Mouse (Mus musculus) erythroblast, embryonic 14.5 days (primary cell): ENCODE measurements around the gene Adsl. TPM values are rescaled to one million over a fixed set of nuclear protein-coding genes. Genes with fewer than 3 reads are reported as not detected.
"Not testable (repeated sequence)": the region's sequence is repeated elsewhere in the genome, so short reads cannot be mapped to it uniquely, and the experiment has no call there.

ENCODE experiments used
- H3K27me3 ChIP-seq: 2 replicates; pipeline ENCODE4 v1.6.1; 2012; ENCODE audit warnings: inconsistent platforms; ENCODE audit not compliant: control insufficient read depth
- H3K36me3 ChIP-seq: 2 replicates; pipeline ENCODE4 v1.6.1; 2012; ENCODE audit warnings: mild to moderate bottlenecking, inconsistent platforms; ENCODE audit not compliant: control insufficient read depth
- H3K4me1 ChIP-seq: 2 replicates; pipeline ENCODE4 v1.6.1; 2012; ENCODE audit warnings: inconsistent platforms; ENCODE audit not compliant: control insufficient read depth
- H3K4me3 ChIP-seq: replicated peaks from 2 replicates; pipeline ENCODE3; 2012; ENCODE audit warnings: moderate library complexity, mild to moderate bottlenecking, inconsistent platforms
- H3K9me3 ChIP-seq: 2 replicates; pipeline ENCODE4 v1.6.1; 2012; ENCODE audit warnings: low read length, inconsistent platforms, mixed read lengths; ENCODE audit not compliant: control insufficient read depth
- GATA1 ChIP-seq: IDR thresholded peaks from 2 replicates; pipeline ENCODE4 v1.6.1; 2012; ENCODE audit warnings: low read length, inconsistent platforms, mixed read lengths
- TAL1 ChIP-seq: IDR thresholded peaks from 3 replicates; pipeline ENCODE4 v1.6.1; 2012; ENCODE audit warnings: low read length, inconsistent platforms, mixed read lengths
- polyA plus RNA-seq: library from polyadenylated mRNA; stranded (reverse); fragments of >175 nt; gene quantifications from 2 replicates; pipeline ENCODE4 v1.2.3, GENCODE M21; 2012

Adsl gene
- 0.95 and 1.7 TPM in 2 replicates for polyA plus RNA-seq

DNA sequence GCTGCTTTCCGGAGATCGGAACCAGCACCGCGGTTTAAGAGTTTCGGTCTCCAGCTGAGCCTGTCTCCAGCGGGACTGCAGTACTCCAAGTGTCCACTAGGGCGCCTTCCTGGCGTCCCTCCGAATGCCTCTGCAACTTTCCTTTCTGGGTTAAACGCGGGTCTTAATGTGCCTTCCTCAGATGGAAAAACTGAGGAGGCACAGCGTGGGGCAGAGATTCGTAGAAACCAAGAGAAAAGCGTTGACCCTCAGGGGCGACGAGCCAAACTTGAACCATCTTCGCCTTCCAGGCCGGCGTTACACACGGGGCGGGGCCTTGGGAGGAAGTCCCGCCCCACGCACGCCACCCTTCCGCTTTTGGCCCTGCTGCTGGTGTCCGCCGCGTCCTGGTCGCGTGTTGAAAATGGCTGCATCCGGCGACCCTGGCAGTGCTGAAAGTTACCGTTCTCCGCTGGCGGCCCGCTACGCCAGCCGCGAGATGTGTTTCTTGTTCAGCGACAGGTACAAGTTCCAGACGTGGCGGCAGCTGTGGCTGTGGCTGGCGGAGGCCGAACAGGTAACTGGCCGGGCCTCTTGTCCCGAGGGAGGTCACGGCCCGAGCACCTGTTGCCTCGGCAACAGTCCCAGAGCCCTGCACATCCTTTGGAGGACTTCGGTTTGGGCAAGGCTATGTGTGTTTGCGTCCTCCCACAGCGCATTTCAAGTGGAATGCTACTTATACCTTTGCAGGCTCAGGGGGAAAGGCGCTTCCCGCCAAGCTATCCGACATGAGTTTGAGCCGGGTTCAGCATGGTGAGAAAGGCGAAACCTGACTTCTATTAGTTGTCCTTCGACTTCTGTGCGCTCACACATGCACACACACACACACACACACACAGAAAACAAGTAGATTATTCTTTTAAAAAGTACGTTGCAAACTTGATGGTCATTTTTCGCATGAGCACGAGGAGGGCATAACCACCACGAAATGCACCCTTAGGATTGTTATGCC lies at the start of gene Adsl:
Gene Adsl, plus strand, starts transcription at position 346 of the 991 bp plus-strand sequence.
- H3K9me3 ChIP-seq = no peaks in the 10 kb centered on the region
- H3K27me3 ChIP-seq = no peaks in the 10 kb centered on the region
- H3K36me3 ChIP-seq = peaks cover 31% of the 10 kb centered on the region
- peak within 1 kb of the TSS; percentile 88 for H3K4me3 ChIP-seq
- peaks cover 47% of the 10 kb centered on the region for H3K4me1 ChIP-seq
- TF ChIP-seq GATA1 = no peak
- no peak for TF ChIP-seq TAL1

DNA sequence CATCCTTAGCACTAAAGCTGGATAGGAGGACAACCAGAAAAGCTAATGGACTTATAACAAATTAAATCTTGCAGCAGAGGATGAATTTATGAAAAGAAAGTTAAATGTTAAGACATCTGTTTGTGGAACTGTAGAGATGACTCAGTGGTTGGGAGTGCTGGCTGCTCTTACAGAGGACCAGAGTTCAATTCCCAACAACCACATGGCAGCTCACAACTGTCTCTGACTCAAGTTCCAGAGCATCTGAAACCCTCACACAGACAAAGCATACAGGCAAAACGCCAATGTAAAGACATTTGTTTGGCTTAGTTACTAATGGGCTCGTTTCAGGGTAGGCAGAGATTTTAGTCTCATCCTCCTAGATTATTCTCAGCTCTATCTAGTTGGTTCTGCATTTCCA lies 48.5 kb upstream of the Adsl start:
- Histone ChIP-seq H3K4me3 (no peak overlapping the region), H3K27me3 (no peaks in the 10 kb centered on the region), H3K36me3 (peaks cover 100% of the 10 kb centered on the region), H3K9me3 (no peaks in the 10 kb centered on the region), H3K4me1 (no peaks in the 10 kb centered on the region)
- no peak for TF ChIP-seq TAL1
- no peak for TF ChIP-seq GATA1

DNA sequence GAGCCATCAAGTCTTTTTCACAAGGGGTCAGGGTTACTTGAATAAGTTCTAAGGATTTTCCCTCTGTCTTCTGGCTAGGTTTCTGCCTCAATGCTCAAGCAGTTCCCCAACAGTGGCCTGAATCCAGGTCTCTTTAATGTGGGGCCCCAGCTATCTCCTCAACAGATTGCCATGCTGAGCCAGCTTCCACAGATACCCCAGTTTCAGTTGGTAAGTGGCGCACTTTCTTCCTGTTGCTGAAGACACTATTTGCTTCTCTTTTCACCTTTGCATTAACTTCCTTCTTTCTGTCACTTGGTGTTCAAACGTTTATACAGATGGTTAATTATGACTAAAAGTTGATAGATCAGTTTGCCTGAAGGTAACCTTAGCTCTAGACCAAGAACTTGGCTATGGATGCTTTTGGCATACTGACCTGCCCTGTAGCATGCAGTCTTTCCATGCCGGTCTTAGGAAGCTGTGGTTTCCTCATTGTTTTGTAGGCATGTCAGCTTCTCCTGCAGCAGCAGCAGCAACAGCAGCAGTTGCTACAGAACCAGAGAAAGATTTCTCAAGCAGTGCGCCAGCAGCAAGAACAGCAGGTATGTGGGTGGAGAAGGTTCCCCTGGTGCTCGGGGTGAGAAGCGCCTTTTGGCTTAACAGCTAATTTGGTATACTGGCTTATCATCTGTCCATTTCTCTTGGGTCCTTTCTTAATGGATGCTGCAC lies 46.3 kb upstream of the Adsl start:
- TF ChIP-seq TAL1 (no peak), GATA1 (no peak)
- Histone ChIP-seq H3K36me3 (peaks cover 100% of the 10 kb centered on the region), H3K4me1 (no peaks in the 10 kb centered on the region), H3K9me3 (no peaks in the 10 kb centered on the region), H3K27me3 (no peaks in the 10 kb centered on the region), H3K4me3 (no peak overlapping the region)

DNA sequence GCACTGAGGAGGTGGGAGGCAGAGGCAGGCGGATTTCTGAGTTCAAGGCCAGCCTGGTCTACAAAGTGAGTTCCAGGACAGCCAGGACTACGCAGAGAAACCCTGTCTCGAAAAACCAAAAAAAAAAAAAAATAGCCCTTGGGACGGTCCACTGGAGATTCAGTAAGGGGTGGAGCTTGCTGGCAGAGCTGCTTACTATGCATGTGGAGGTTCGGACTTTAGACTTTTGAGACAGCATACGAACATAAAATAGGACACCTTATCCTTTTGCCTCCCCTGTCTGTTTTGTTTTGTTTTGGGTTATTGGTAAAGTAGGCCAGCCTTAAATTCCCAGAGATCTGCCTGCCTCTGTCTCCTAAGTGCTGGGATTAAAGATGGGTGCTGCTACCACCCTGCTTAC lies 43.5 kb upstream of the Adsl start:
- peaks cover 97% of the 10 kb centered on the region for H3K36me3 ChIP-seq
- peaks cover 19% of the 10 kb centered on the region for H3K4me1 ChIP-seq
- not testable (repeated sequence) for H3K4me3 ChIP-seq, H3K9me3 ChIP-seq, H3K27me3 ChIP-seq

DNA sequence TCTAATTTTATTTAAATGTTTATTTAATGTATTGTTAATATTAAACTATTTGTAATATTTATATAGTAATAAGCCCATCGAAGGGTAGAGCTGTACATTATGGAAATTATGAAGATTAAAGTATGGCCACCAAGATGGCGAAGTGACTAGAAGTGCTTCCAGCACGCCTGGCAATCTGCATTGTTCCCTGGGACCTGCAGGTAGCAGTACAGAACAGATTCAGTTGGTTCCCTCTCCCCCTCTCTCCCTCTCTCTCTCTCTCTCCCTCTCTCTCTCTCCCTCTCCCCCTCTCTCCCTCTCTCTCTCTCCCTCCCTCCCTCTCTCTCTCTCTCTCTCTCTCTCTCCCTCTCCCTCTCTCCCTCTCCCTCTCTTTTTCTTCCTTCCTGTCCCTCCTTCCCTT lies 38.1 kb upstream of the Adsl start:
- Histone ChIP-seq H3K4me3 (no peak overlapping the region), H3K36me3 (peaks cover 95% of the 10 kb centered on the region), H3K27me3 (no peaks in the 10 kb centered on the region)

DNA sequence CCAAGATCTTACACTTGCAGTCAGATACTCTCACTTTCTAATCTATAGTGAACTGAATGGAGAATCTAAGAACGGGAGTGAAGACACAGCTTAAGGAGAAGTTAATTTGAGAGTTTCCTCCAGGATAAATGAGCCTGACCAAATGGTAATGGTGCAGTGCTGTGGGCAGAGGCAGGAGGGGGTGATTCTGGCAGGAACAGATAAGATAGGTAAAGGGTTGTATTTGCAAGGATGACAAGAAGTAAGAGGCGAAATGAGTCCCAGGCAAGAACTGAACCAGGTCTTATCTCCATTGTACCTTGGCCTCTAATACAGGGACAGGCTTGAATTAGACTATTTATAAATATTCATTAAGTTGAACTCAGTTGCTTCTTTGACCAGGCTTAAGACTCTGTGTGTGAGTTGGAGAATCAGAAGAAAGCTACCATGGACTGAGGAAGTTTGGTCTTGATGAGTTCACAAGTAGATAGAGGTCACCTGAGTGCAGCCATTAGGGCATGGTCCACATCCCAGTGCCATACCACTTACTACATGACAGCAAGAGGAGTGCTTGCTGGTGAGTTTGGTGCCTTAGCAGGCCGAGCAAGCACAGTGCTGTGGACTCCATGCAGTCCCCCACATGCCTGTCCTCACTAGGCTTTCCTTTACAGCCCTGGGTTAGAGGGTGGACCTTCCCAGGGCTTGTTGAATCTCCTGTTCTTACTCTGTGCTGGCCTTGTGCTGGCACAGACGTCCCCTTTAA lies 37.3 kb upstream of the Adsl start:
- no peaks in the 10 kb centered on the region for H3K9me3 ChIP-seq
- peak overlapping the region; percentile 27 for H3K4me3 ChIP-seq

More for the DNA sequence above, 38.1 kb upstream of the Adsl start:
- no peak for TF ChIP-seq TAL1
- H3K9me3 ChIP-seq = no peaks in the 10 kb centered on the region
- H3K4me1 ChIP-seq = peaks cover 48% of the 10 kb centered on the region

DNA sequence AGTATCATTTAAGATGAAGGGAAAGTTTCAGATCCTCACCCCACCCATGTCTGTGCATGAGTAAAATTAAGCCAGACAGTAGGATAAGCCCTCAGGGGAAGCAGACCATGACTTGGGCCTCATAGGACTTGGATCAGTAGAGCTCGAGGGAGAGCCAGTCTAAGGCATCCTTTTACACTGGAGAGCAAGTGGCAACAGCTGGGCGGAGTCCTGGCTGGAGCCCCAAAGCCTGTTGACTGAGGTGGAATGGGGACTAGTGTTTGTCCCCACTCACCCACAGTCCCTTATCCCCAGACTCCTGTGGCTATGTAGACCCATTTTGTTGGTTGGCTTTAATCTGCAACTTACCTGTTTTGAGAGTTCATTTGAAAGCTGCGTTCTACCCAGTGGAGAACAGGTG lies 36.1 kb upstream of the Adsl start:
- H3K4me1 ChIP-seq = peaks cover 47% of the 10 kb centered on the region
- H3K36me3 ChIP-seq = peaks cover 95% of the 10 kb centered on the region
- no peaks in the 10 kb centered on the region for H3K27me3 ChIP-seq
- TF ChIP-seq TAL1 (no peak), GATA1 (no peak)
- H3K4me3 ChIP-seq = no peak overlapping the region
- no peaks in the 10 kb centered on the region for H3K9me3 ChIP-seq

More for the DNA sequence above, 37.3 kb upstream of the Adsl start:
- TF ChIP-seq GATA1 (peak; percentile 77), TAL1 (peak; percentile 65)
- peaks cover 48% of the 10 kb centered on the region for H3K4me1 ChIP-seq
- peaks cover 95% of the 10 kb centered on the region for H3K36me3 ChIP-seq
- H3K27me3 ChIP-seq = no peaks in the 10 kb centered on the region

DNA sequence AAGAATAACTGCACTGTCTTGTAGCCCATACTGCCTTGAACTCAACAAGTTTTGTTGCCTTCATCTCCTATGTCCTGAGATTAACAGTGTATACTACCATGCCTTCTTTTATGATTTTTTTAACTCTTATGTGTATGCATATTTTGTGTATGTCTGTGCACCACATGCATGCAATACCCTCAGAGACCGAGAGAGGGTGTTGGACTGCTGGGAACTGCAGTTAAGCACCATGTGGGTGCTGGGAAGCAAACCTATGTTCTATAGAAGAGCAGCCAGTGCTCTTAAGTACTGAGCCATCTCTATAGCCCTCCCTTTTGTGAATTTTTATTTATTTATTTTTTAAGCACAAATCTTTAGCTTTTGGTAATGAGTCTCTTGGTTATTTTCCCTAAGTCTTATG lies 34.5 kb upstream of the Adsl start:
- Histone ChIP-seq H3K27me3 (no peaks in the 10 kb centered on the region), H3K4me3 (no peak overlapping the region), H3K36me3 (peaks cover 96% of the 10 kb centered on the region), H3K9me3 (no peaks in the 10 kb centered on the region), H3K4me1 (peaks cover 36% of the 10 kb centered on the region)
- TF ChIP-seq TAL1 = no peak
- no peak for TF ChIP-seq GATA1

DNA sequence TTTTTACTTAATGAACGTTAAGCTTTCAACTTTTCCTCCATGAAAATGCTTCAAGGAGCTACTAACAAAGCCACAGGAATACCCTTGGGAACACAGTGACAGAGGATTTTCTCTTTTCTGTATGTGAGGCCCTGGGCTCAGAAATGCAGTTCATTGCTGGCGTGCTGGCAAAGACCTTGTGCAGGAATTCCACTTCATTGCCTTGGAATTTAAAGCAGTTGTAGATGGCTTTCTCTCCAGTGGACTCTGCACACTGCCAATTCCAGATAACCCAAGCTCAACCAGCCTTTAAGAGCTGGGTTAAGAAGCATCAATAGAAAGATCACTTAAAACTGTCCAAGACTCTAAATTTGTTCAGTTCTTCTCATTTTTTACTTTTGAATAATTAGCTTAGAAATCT lies 32.4 kb upstream of the Adsl start:
- H3K9me3 ChIP-seq = no peaks in the 10 kb centered on the region
- no peaks in the 10 kb centered on the region for H3K27me3 ChIP-seq
- H3K36me3 ChIP-seq = peaks cover 98% of the 10 kb centered on the region

More for the DNA sequence above, 32.4 kb upstream of the Adsl start:
- TF ChIP-seq TAL1 (no peak), GATA1 (no peak)
- Histone ChIP-seq H3K4me3 (no peak overlapping the region), H3K4me1 (peaks cover 19% of the 10 kb centered on the region)
